Mouse (Mus musculus): Measurements from ENCODE around the gene Gm13287. TPM values are rescaled to one million over a fixed set of nuclear protein-coding genes. Genes with fewer than 3 reads are reported as not detected.
A peak's percentile ranks its signal among the peaks of the same experiment; 100 is the strongest.
"Not testable (repeated sequence)": the region's sequence is repeated elsewhere in the genome, so short reads cannot be mapped to it uniquely, and the experiment has no call there.

Gene Gm13287
- polyA plus RNA-seq, 1 experiment from 2014 or later: not detected

- H3K4me1 ChIP-seq; H3K36me3 ChIP-seq; H3K9ac ChIP-seq; H3K4me3 ChIP-seq (replicated peaks); H3K9me3 ChIP-seq (replicated peaks); ATAC-seq (replicated peaks; ENCODE audit: low FRiP score); H3K4me2 ChIP-seq; H3K27ac ChIP-seq; H3K27me3 ChIP-seq: not testable (repeated sequence)
- no CpG with 5 or more reads among the region's 29 CpGs for WGBS
Measured at GRCm38 (mm10) chr4:88776622-88777021, 26.4 kb upstream of the Gm13287 start, which contains the start of gene Gm13289. Gene Gm13289, plus strand, starts transcription at chr4:88776922.

GRCm38 (mm10) chr4:88779550-88779949, 23.5 kb upstream of the Gm13287 start, which contains the start of gene Gm13272:
Gene Gm13272, plus strand, starts transcription at chr4:88779850.
- H3K4me1 ChIP-seq; H3K36me3 ChIP-seq; ATAC-seq (replicated peaks; ENCODE audit: low FRiP score); H3K27ac ChIP-seq; H3K9me3 ChIP-seq (replicated peaks); H3K4me3 ChIP-seq (replicated peaks); H3K9ac ChIP-seq; H3K27me3 ChIP-seq; H3K4me2 ChIP-seq: not testable (repeated sequence)
- WGBS: no CpG with 5 or more reads among the region's 29 CpGs

- H3K9me3 ChIP-seq (replicated peaks); H3K4me2 ChIP-seq; H3K27ac ChIP-seq; H3K4me3 ChIP-seq (replicated peaks); ATAC-seq (replicated peaks; ENCODE audit: low FRiP score); H3K27me3 ChIP-seq; H3K4me1 ChIP-seq; H3K36me3 ChIP-seq; H3K9ac ChIP-seq: not testable (repeated sequence)
- WGBS: 52% methylated on average over 16 of the region's 18 CpGs
Measured at GRCm38 (mm10) chr4:88780320-88780719, 22.7 kb upstream of the Gm13287 start.

GRCm38 (mm10) chr4:88781831-88782230, 21.2 kb upstream of the Gm13287 start, which contains the start of gene Ifnz:
Gene Ifnz, plus strand, starts transcription at chr4:88782131.
- H3K27me3 ChIP-seq; H3K9ac ChIP-seq; H3K9me3 ChIP-seq (replicated peaks); ATAC-seq (replicated peaks; ENCODE audit: low FRiP score); H3K36me3 ChIP-seq; H3K4me1 ChIP-seq: not testable (repeated sequence)
- Histone ChIP-seq H3K27ac (peak within 1 kb of the TSS; percentile 68; the same call in 1 of the 2 replicates), H3K4me2 (peak within 1 kb of the TSS; percentile 51), H3K4me3 (replicated peaks) (peak within 1 kb of the TSS; percentile 26)
- 9% methylated on average over 5 of the region's 7 CpGs for WGBS

- peak overlapping the region; percentile 26 for H3K4me3 ChIP-seq (replicated peaks)
- peak overlapping the region; percentile 68; the same call in 1 of the 2 replicates for H3K27ac ChIP-seq
- not testable (repeated sequence) for H3K9me3 ChIP-seq (replicated peaks); H3K9ac ChIP-seq; H3K4me1 ChIP-seq; H3K27me3 ChIP-seq; ATAC-seq (replicated peaks; ENCODE audit: low FRiP score); H3K36me3 ChIP-seq
- WGBS: 0% methylated on average over 3 of the region's 31 CpGs
- peak overlapping the region; percentile 51 for H3K4me2 ChIP-seq
Measured at GRCm38 (mm10) chr4:88782335-88782734, 20.7 kb upstream of the Gm13287 start.

GRCm38 (mm10) chr4:88785409-88785808, 17.6 kb upstream of the Gm13287 start, which contains the start of gene Gm13276:
Gene Gm13276, plus strand, starts transcription at chr4:88785709.
- not testable (repeated sequence) for H3K9me3 ChIP-seq (replicated peaks); H3K27me3 ChIP-seq; H3K4me3 ChIP-seq (replicated peaks); H3K27ac ChIP-seq; ATAC-seq (replicated peaks; ENCODE audit: low FRiP score); H3K4me2 ChIP-seq; H3K9ac ChIP-seq; H3K4me1 ChIP-seq; H3K36me3 ChIP-seq
- WGBS: no CpG with 5 or more reads among the region's 27 CpGs

- not testable (repeated sequence) for H3K27ac ChIP-seq; H3K27me3 ChIP-seq; H3K4me2 ChIP-seq; ATAC-seq (replicated peaks; ENCODE audit: low FRiP score); H3K9ac ChIP-seq; H3K4me3 ChIP-seq (replicated peaks); H3K36me3 ChIP-seq; H3K4me1 ChIP-seq; H3K9me3 ChIP-seq (replicated peaks)
- 0% methylated on average over 1 of the region's 28 CpGs for WGBS
Measured at GRCm38 (mm10) chr4:88788402-88788801, 14.7 kb upstream of the Gm13287 start, which contains the start of gene Gm13277. Gene Gm13277, plus strand, starts transcription at chr4:88788632.

- not testable (repeated sequence) for H3K27ac ChIP-seq, H3K4me2 ChIP-seq
Measured at GRCm38 (mm10) chr4:88791250-88791649, 11.8 kb upstream of the Gm13287 start, which contains the start of gene Gm13278. Gene Gm13278, plus strand, starts transcription at chr4:88791550.

GRCm38 (mm10) chr4:88793936-88794675, 8.9 kb upstream of the Gm13287 start, which contains the start of gene Gm13275:
Gene Gm13275, plus strand, starts transcription at chr4:88794487.
- not testable (repeated sequence) for H3K9ac ChIP-seq; H3K4me3 ChIP-seq (replicated peaks); H3K4me2 ChIP-seq; H3K4me1 ChIP-seq; H3K9me3 ChIP-seq (replicated peaks); H3K27ac ChIP-seq; H3K27me3 ChIP-seq; H3K36me3 ChIP-seq; ATAC-seq (replicated peaks; ENCODE audit: low FRiP score)
- WGBS: 2% methylated on average over 19 of the region's 52 CpGs

More at GRCm38 (mm10) chr4:88791250-88791649, 11.8 kb upstream of the Gm13287 start, which contains the start of gene Gm13278:
- not testable (repeated sequence) for H3K36me3 ChIP-seq; H3K4me1 ChIP-seq; H3K9me3 ChIP-seq (replicated peaks); H3K27me3 ChIP-seq; H3K9ac ChIP-seq; H3K4me3 ChIP-seq (replicated peaks); ATAC-seq (replicated peaks; ENCODE audit: low FRiP score)
- WGBS: no CpG with 5 or more reads among the region's 28 CpGs

GRCm38 (mm10) chr4:88797097-88797496, 6.0 kb upstream of the Gm13287 start, which contains the start of gene Gm13279:
Gene Gm13279, plus strand, starts transcription at chr4:88797397.
- not testable (repeated sequence) for H3K4me2 ChIP-seq; H3K27me3 ChIP-seq; H3K36me3 ChIP-seq; H3K27ac ChIP-seq; H3K4me1 ChIP-seq; H3K9ac ChIP-seq; ATAC-seq (replicated peaks; ENCODE audit: low FRiP score); H3K4me3 ChIP-seq (replicated peaks); H3K9me3 ChIP-seq (replicated peaks)
- WGBS: no CpG with 5 or more reads among the region's 28 CpGs

GRCm38 (mm10) chr4:88799365-88799764, 3.7 kb upstream of the Gm13287 start, which contains the start of gene Gm13285:
Gene Gm13285, plus strand, starts transcription at chr4:88799665.
- H3K9me3 ChIP-seq (replicated peaks); H3K9ac ChIP-seq; H3K4me1 ChIP-seq; ATAC-seq (replicated peaks; ENCODE audit: low FRiP score); H3K4me3 ChIP-seq (replicated peaks); H3K4me2 ChIP-seq; H3K36me3 ChIP-seq; H3K27me3 ChIP-seq; H3K27ac ChIP-seq: not testable (repeated sequence)
- 13% methylated on average over 6 of the region's 7 CpGs for WGBS

GRCm38 (mm10) chr4:88805231-88805630, 2.2 kb downstream of the Gm13287 start, which contains the start of gene Gm13288:
Gene Gm13288, plus strand, starts transcription at chr4:88805531.
- WGBS: no CpG with 5 or more reads among the region's 8 CpGs
- H3K27ac ChIP-seq; H3K36me3 ChIP-seq; H3K9ac ChIP-seq; H3K4me3 ChIP-seq (replicated peaks); ATAC-seq (replicated peaks; ENCODE audit: low FRiP score); H3K9me3 ChIP-seq (replicated peaks); H3K4me1 ChIP-seq: not testable (repeated sequence)
- Histone ChIP-seq H3K4me2 (peak within 1 kb of the TSS; percentile 44; the same call in 1 of the 2 replicates), H3K27me3 (peaks cover 16% of the 10 kb centered on the region)

All from kidney, embryonic 15.5 days (tissue).